In the genomic region with DNA sequence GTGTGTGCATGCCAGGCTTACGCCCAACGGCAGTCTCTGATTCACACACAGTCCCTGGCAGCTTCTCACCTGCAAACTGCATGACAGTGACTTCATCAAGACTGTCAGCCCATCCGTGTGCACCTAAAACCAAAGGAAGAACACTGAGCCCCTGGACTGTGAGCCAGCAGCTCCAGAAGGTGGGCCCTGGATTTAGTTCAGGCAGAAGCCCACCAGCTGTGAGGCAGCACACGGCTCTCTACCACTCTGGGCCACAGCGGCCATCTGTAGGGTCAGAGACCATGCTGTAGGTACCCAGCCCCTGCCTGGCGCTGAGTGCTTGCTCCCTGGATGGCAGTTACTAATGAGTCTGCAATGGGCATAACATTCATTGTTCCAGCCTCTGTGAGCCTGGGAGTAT, we compare ENCODE assay signal across 14 mouse cellular contexts.
DNase-seq lines count a peak whose midpoint lies in the region; ATAC-seq lines count a peak whose summit lies in the region.
"Had no signal": no experiment of that assay in that cellular context is flagged by ENCODE, and none has a peak within 500 bp of the region (broad histone marks: within the 10 kb centered on the region; RNA-seq: fewer than 3 reads in every experiment).

No protein-coding gene starts in this region.

- peak overlapping the region; percentile 38; the same call in 1 of the 2 replicates for H3K27ac ChIP-seq in midbrain, embryonic 10.5 days (replicated peaks)
- H3K27ac ChIP-seq in midbrain, embryonic 15.5 days, result no peak overlapping the region
- no peak overlapping the region for H3K27ac ChIP-seq in forebrain, embryonic 15.5 days (replicated peaks)
- H3K27ac ChIP-seq in limb, embryonic 12.5 days, result peak overlapping the region; percentile 87

- no peaks in the 10 kb centered on the region for H3K27me3 ChIP-seq in midbrain, embryonic 10.5 days (ENCODE audit: low read depth, poor library complexity, severe bottlenecking)
- H3K27me3 ChIP-seq in midbrain, embryonic 15.5 days (replicated peaks), result no peaks in the 10 kb centered on the region
- no peaks in the 10 kb centered on the region for H3K27me3 ChIP-seq in forebrain, embryonic 15.5 days
- H3K27me3 ChIP-seq in limb, embryonic 12.5 days, result no peaks in the 10 kb centered on the region

- no peak overlapping the region for H3K9ac ChIP-seq in midbrain, embryonic 15.5 days
- H3K9ac ChIP-seq in forebrain, embryonic 15.5 days (replicated peaks), result 0 out of 2 replicates have a peak overlapping the region, but pooled peaks have one; percentile 1
- H3K9ac ChIP-seq in limb, embryonic 12.5 days (replicated peaks), result peak overlapping the region; percentile 37; the same call in 1 of the 2 replicates

- peaks cover 93% of the 10 kb centered on the region for H3K4me1 ChIP-seq in midbrain, embryonic 10.5 days
- H3K4me1 ChIP-seq in midbrain, embryonic 15.5 days, result peaks cover 66% of the 10 kb centered on the region
- H3K4me1 ChIP-seq in forebrain, embryonic 15.5 days, result peaks cover 35% of the 10 kb centered on the region
- peaks cover 96% of the 10 kb centered on the region for H3K4me1 ChIP-seq in limb, embryonic 12.5 days (replicated peaks)

- no peak overlapping the region for H3K4me2 ChIP-seq in midbrain, embryonic 15.5 days
- H3K4me2 ChIP-seq in forebrain, embryonic 15.5 days (replicated peaks), result no peak overlapping the region
- no peak overlapping the region for H3K4me2 ChIP-seq in limb, embryonic 12.5 days
- H3K4me2 ChIP-seq: heart, embryonic 11.5 days; liver, embryonic 11.5 days had no signal

- H3K4me3 ChIP-seq in midbrain, embryonic 10.5 days, result no peak overlapping the region
- no peak overlapping the region for H3K4me3 ChIP-seq in midbrain, embryonic 15.5 days
- H3K4me3 ChIP-seq in forebrain, embryonic 15.5 days, result no peak overlapping the region
- H3K4me3 ChIP-seq in limb, embryonic 12.5 days (replicated peaks), result no peak overlapping the region
- H3K4me3 ChIP-seq: erythroblast, embryonic 14.5 days had no signal

- H3K36me3 ChIP-seq in midbrain, embryonic 10.5 days, result peaks cover 6% of the 10 kb centered on the region; the same call in 1 of the 2 replicates
- no peaks in the 10 kb centered on the region for H3K36me3 ChIP-seq in midbrain, embryonic 15.5 days (replicated peaks)
- H3K36me3 ChIP-seq in forebrain, embryonic 15.5 days, result no peaks in the 10 kb centered on the region
- no peaks in the 10 kb centered on the region for H3K36me3 ChIP-seq in limb, embryonic 12.5 days

- ATAC-seq in midbrain, embryonic 15.5 days (replicated peaks), result no peak
- ATAC-seq in forebrain, embryonic 15.5 days (replicated peaks), result no peak
- ATAC-seq in limb, embryonic 12.5 days (ENCODE audit: insufficient number of reproducible peaks, insufficient read depth, low FRiP score, low TSS enrichment, low read depth), result no peak

- 85% methylated on average over 6 of the region's 6 CpGs for WGBS in midbrain, embryonic 10.5 days
- 72% methylated on average over 6 of the region's 6 CpGs for WGBS in midbrain, embryonic 15.5 days
- 72% methylated on average over 6 of the region's 6 CpGs for WGBS in forebrain, embryonic 15.5 days
- 76% methylated on average over 6 of the region's 6 CpGs for WGBS in limb, embryonic 12.5 days

- DNase-seq in cerebellum, postnatal 14 days, result peak; percentile 35
- no peak for DNase-seq in cerebellum, adult 9-10 months
- DNase-seq in midbrain, embryonic 10.5 days (ENCODE audit: low spot score), result no peak
- DNase-seq in frontal cortex, postnatal 14 days (ENCODE audit: low spot score in 2 of 2), result no peak
- no peak for DNase-seq in left cerebral cortex, adult 8-10 months (ENCODE audit: low spot score in 2 of 2)
- DNase-seq: heart, postnatal 4 days; layer of hippocampus, postnatal 36 days; lung, postnatal 14 days had no signal

- H3K9me3 ChIP-seq in midbrain, embryonic 10.5 days (replicated peaks), result no peaks in the 10 kb centered on the region
- H3K9me3 ChIP-seq in midbrain, embryonic 15.5 days, result no peaks in the 10 kb centered on the region
- H3K9me3 ChIP-seq in forebrain, embryonic 15.5 days, result no peaks in the 10 kb centered on the region
- no peaks in the 10 kb centered on the region for H3K9me3 ChIP-seq in limb, embryonic 12.5 days

Comparison
In these comparisons a context has a peak if more than half of its experiments do, and no peak if none do; other contexts are left out.
1. DNase-seq: peak in cerebellum, postnatal 14 days (2 of 2); none in cerebellum, adult 9-10 months (single experiment), midbrain, embryonic 10.5 days (single experiment), frontal cortex, postnatal 14 days (0 of 2) and left cerebral cortex, adult 8-10 months (0 of 2).
2. H3K27ac ChIP-seq: peak in midbrain, embryonic 10.5 days (single experiment) and limb, embryonic 12.5 days (single experiment); none in midbrain, embryonic 15.5 days (single experiment) and forebrain, embryonic 15.5 days (single experiment).